Mouse (Mus musculus) spleen, postnatal 4 days (tissue): ENCODE data around the gene Gm6993.

ENCODE experiments used
- DNase-seq, 2 experiments: peaks; one replicate each; pipeline ENCODE4 v3.0.0; 2022; ENCODE audit warnings: low spot score in 2 of 2

The Gm6993 gene

GRCm38 (mm10) chr12:31240470-31240869 lies at the start of gene Gm6993:
Gene Gm6993 (plus strand): TSS chr12:31240770.
- DNase-seq = no peak

DNA sequence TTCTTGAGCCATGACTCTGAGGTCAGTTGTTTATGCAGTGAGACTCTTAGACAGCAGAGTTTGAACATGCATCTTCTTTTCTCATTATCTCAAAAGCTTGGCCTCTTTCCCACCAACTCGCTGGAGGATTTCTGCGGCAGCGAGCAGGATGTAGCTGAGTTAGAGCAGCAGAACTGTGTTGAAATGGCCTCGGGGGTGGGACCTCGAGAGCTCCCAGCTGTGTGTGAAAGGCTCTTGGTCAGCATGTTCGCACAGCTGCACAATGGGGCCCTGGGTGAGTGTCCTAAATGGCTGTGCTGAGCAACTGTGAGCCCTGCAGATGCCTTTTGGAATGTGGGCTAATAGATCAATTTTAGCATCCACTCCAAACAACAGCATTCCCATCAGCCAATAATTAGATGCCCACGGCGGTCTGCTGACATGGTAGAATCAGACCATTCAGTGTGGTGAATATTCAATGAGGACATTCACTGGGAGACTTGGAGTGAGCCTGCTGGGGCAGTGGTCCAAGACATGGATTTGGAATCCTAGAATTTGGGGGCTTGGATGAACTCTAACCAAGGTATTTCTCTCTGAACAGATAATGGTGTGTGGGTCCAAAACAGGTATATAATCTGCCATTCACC lies 49.1 kb upstream of the Gm6993 start:
- DNase-seq = no peak

DNA sequence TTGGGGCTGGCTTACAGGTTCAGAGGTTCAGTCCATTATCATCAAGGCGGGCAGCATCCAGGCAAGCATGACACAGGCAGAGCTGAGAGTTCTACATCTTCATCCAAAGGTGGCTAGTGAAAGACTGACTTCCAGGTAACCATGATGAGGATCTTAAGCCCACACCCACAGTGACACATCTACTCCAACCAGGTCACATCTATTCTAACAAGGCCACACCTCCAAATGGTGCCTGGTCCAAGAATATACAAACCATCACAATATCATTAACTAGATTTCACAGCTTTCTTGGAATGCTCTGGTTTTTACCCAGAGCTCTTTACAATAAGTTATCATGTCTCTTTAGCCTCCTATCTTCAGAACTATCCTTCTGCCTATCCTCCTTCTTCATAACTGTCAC lies 38.1 kb upstream of the Gm6993 start:
- DNase-seq = no peak

GRCm38 (mm10) chr12:31203746-31204455 lies 36.7 kb upstream of the Gm6993 start:
- no peak for DNase-seq

DNA sequence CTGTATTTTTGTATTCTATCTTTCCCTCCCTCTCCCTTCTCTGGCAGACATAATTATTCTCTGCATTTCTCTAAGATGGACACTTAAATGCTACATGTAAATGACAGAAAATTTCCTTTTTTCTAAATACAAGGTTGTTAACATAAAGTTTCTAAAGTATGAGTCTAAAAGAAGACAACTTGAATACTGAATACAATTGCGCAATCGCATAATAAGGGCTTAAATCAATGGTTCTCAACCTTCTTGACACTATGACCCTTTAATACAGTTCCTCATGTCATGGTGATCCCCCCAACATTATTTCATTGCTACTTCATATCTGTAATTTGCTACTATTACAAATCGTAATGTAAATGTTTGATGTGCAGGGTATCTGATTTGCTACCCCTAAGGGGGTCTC lies 35.7 kb upstream of the Gm6993 start:
- no peak for DNase-seq

GRCm38 (mm10) chr12:31205983-31206633 lies 34.5 kb upstream of the Gm6993 start:
- DNase-seq = no peak

- DNase-seq = no peak
Observed at GRCm38 (mm10) chr12:31208766-31209165, 31.8 kb upstream of the Gm6993 start.

- no peak for DNase-seq
Observed at GRCm38 (mm10) chr12:31209377-31209805, 31.2 kb upstream of the Gm6993 start.

DNA sequence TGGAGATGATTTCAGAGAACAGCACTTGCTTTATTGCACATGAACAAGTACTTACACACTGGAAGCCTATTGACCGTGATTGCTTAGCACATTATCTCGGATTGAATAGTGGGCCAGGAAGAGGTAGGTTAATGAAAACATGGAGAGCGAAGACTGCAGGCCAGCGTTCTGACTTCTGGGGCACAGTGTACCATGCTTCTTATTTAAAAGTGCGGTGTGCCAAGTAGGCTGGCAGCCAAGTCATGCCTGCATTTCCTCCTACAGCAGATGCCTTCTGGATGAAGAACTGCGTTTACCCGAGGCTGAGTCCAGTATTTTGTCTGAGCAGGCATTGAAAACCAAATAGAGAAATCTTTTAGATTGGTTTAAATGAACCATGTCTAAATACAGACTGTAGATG lies 27.0 kb upstream of the Gm6993 start:
- DNase-seq = no peak

- DNase-seq = no peak
Observed at GRCm38 (mm10) chr12:31215003-31215402, 25.6 kb upstream of the Gm6993 start.

- DNase-seq = no peak
Observed at GRCm38 (mm10) chr12:31217232-31217631, 23.3 kb upstream of the Gm6993 start.

GRCm38 (mm10) chr12:31218774-31219173 lies 21.8 kb upstream of the Gm6993 start:
- DNase-seq = no peak

- no peak for DNase-seq
Observed at GRCm38 (mm10) chr12:31221522-31221921, 19.0 kb upstream of the Gm6993 start.

GRCm38 (mm10) chr12:31222282-31222681 lies 18.3 kb upstream of the Gm6993 start:
- no peak for DNase-seq

DNA sequence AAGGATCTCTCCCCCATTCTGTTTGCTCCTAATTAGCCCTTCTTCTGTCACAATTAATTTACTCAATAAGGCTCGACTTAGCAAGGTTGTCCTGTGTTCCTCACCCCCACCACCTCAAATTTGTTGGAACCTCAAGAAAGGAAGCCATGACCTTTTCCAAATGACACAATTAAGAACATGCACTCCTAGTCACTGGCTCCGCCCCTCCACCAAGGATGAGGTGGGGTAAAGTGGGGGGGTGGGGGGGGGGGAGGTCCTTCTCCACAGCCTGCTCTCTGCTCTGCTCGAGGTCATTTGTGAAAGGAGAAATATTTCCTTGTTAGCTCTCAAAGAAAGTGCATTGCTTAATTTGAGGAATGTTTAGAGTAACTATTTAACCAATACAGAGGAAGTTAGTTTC lies 17.8 kb upstream of the Gm6993 start:
- DNase-seq = no peak

- DNase-seq = no peak
Observed at GRCm38 (mm10) chr12:31225451-31225850, 15.1 kb upstream of the Gm6993 start.

- DNase-seq = no peak
Observed at GRCm38 (mm10) chr12:31227167-31227566, 13.4 kb upstream of the Gm6993 start.

GRCm38 (mm10) chr12:31228878-31229277 lies 11.7 kb upstream of the Gm6993 start:
- no peak for DNase-seq

- no peak for DNase-seq
Observed at GRCm38 (mm10) chr12:31232635-31233034, 7.9 kb upstream of the Gm6993 start.

GRCm38 (mm10) chr12:31235018-31235417 lies 5.6 kb upstream of the Gm6993 start:
- no peak for DNase-seq

- DNase-seq = no peak
Observed at GRCm38 (mm10) chr12:31236861-31237595, 3.5 kb upstream of the Gm6993 start.

DNA sequence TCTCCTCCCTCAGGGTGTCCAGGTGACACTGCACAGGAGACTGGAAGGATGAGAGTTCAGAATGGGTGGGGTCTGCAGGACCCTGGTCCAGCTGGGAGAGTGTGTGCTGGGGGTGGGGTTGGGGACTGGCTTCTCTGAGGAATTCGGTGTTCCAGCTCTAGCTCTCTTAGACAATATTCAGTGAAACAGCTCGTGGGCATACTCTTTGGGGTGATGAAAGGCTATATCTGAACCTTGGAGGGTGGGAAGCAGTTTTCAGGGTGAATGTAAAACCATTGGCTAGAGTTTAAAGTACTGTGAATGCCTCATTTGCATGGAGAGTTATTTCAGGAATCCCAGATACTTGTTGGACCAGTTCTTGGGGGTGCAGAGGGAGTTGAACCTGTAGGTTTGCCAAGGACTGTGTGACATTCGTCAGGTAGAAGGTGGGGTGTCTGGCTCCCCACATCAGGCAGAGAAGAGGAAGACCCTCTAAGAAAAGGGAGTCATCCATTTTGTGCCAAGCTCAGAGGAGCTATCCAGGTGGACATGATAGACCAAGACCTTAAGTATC lies 1.5 kb upstream of the Gm6993 start:
- DNase-seq = no peak
